In the genomic region with DNA sequence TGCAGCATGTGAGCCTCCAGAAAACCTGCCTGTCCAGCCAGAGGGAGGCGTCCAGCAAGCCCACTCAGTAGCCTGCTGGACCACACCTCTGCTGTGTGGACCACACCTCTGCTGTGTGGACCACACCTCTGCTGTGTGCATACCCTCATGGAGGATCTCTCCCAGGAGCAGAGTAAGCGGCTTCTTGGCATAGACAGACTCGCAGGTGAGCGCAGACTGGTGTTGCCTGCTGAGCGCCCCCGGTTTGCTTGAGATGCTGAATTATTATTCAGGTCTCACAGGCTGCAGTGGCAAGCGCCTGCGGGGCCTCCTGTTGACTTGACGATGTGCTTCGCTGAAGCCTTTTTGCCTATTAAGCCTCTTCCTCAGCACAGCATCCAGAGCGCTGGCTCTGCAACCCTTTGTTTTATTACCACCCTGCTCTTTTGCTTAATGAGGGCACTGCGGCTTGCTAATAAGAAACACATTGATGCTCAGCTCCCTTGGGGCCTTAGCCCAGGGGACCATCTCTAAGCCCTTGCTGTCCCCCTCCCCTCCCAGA, we compare ENCODE assay signal across 10 mouse cellular contexts.
DNase-seq lines count a peak whose midpoint lies in the region; ATAC-seq and TF ChIP-seq lines count a peak whose summit lies in the region.
"Had no signal": no experiment of that assay in that cellular context is flagged by ENCODE, and none has a peak within 500 bp of the region (broad histone marks: within the 10 kb centered on the region; RNA-seq: fewer than 3 reads in every experiment).

No protein-coding gene starts in this region.

- no peak for TF ChIP-seq CTCF in brain, embryonic 14.5 days (IDR thresholded peaks at IDR 0.05; ENCODE audit: borderline replicate concordance, extremely low read depth, insufficient read depth, insufficient read length)

- peak; percentile 86 for DNase-seq in brain, embryonic 14.5 days (ENCODE audit: low read depth)
- DNase-seq in embryonic facial prominence, embryonic 10.5 days (ENCODE audit: low spot score), result peak; percentile 31
- DNase-seq in midbrain, embryonic 14.5 days, result peak; percentile 85
- DNase-seq in thymus, adult 18-20 months, result no peak
- no peak for DNase-seq in left cerebral cortex, adult 9 months (ENCODE audit: low spot score in 2 of 2)
- DNase-seq: kidney, postnatal 36 days; lung, postnatal 10 days; spleen, adult 18-20 months had no signal

- H3K4me2 ChIP-seq in hindbrain, embryonic 12.5 days (replicated peaks), result peak overlapping the region; percentile 27
- peak overlapping the region; percentile 35 for H3K4me2 ChIP-seq in midbrain, embryonic 14.5 days (ENCODE audit: low read length)
- H3K4me2 ChIP-seq in liver, embryonic 12.5 days, result no peak overlapping the region

- H3K4me1 ChIP-seq in embryonic facial prominence, embryonic 10.5 days, result peaks cover 35% of the 10 kb centered on the region
- peaks cover 14% of the 10 kb centered on the region for H3K4me1 ChIP-seq in hindbrain, embryonic 12.5 days
- peaks cover 18% of the 10 kb centered on the region for H3K4me1 ChIP-seq in midbrain, embryonic 14.5 days (ENCODE audit: control insufficient read depth, insufficient read depth, low read length)
- H3K4me1 ChIP-seq in liver, embryonic 12.5 days, result no peaks in the 10 kb centered on the region

- no peaks in the 10 kb centered on the region for H3K36me3 ChIP-seq in embryonic facial prominence, embryonic 10.5 days (replicated peaks)
- H3K36me3 ChIP-seq in hindbrain, embryonic 12.5 days, result no peaks in the 10 kb centered on the region
- H3K36me3 ChIP-seq in midbrain, embryonic 14.5 days (ENCODE audit: control insufficient read depth, insufficient read depth, low read length), result no peaks in the 10 kb centered on the region
- no peaks in the 10 kb centered on the region for H3K36me3 ChIP-seq in liver, embryonic 12.5 days

- TF ChIP-seq POLR2A in brain, embryonic 14.5 days (IDR thresholded peaks at IDR 0.05; ENCODE audit: borderline replicate concordance, extremely low read depth, insufficient read depth, insufficient read length, poor library complexity, severe bottlenecking), result no peak

- peaks cover 10% of the 10 kb centered on the region; the same call in 1 of the 2 replicates for H3K27me3 ChIP-seq in embryonic facial prominence, embryonic 10.5 days (replicated peaks; ENCODE audit: low read depth, poor library complexity, severe bottlenecking)
- H3K27me3 ChIP-seq in hindbrain, embryonic 12.5 days, result no peaks in the 10 kb centered on the region
- no peaks in the 10 kb centered on the region for H3K27me3 ChIP-seq in midbrain, embryonic 14.5 days (ENCODE audit: control insufficient read depth, insufficient read depth, low read length)
- no peaks in the 10 kb centered on the region for H3K27me3 ChIP-seq in liver, embryonic 12.5 days (replicated peaks)

- ATAC-seq in hindbrain, embryonic 12.5 days (ENCODE audit: low FRiP score), result peak; percentile 73
- ATAC-seq in midbrain, embryonic 14.5 days (ENCODE audit: low FRiP score, low TSS enrichment), result peak; percentile 75
- ATAC-seq in liver, embryonic 12.5 days, result no peak

- 10% methylated on average over 12 of the region's 12 CpGs for WGBS in embryonic facial prominence, embryonic 10.5 days
- WGBS in hindbrain, embryonic 12.5 days, result 12% methylated on average over 12 of the region's 12 CpGs
- WGBS in midbrain, embryonic 14.5 days, result 3% methylated on average over 12 of the region's 12 CpGs
- WGBS in liver, embryonic 12.5 days (ENCODE audit: insufficient replicate concordance), result 36% methylated on average over 12 of the region's 12 CpGs

- peak overlapping the region; percentile 18; the same call in 1 of the 2 replicates for H3K9ac ChIP-seq in hindbrain, embryonic 12.5 days
- H3K9ac ChIP-seq in midbrain, embryonic 14.5 days (replicated peaks; ENCODE audit: low read length), result no peak overlapping the region; the same call in 1 of the 2 replicates
- no peak overlapping the region for H3K9ac ChIP-seq in liver, embryonic 12.5 days

- H3K9me3 ChIP-seq in embryonic facial prominence, embryonic 10.5 days, result no peaks in the 10 kb centered on the region
- no peaks in the 10 kb centered on the region for H3K9me3 ChIP-seq in hindbrain, embryonic 12.5 days (replicated peaks)
- no peaks in the 10 kb centered on the region for H3K9me3 ChIP-seq in midbrain, embryonic 14.5 days (ENCODE audit: control insufficient read depth, low read length)
- no peaks in the 10 kb centered on the region for H3K9me3 ChIP-seq in liver, embryonic 12.5 days (replicated peaks)

- peak overlapping the region; percentile 54 for H3K27ac ChIP-seq in embryonic facial prominence, embryonic 10.5 days (replicated peaks)
- H3K27ac ChIP-seq in hindbrain, embryonic 12.5 days, result peak overlapping the region; percentile 64
- peak overlapping the region; percentile 87 for H3K27ac ChIP-seq in midbrain, embryonic 14.5 days (replicated peaks; ENCODE audit: low read depth, low read length)
- H3K27ac ChIP-seq in liver, embryonic 12.5 days, result no peak overlapping the region

- no peak overlapping the region for H3K4me3 ChIP-seq in embryonic facial prominence, embryonic 10.5 days
- no peak overlapping the region for H3K4me3 ChIP-seq in hindbrain, embryonic 12.5 days
- no peak overlapping the region for H3K4me3 ChIP-seq in midbrain, embryonic 14.5 days (replicated peaks; ENCODE audit: low read depth, low read length)
- no peak overlapping the region for H3K4me3 ChIP-seq in liver, embryonic 12.5 days

Comparison
In these comparisons a context has a peak if more than half of its experiments do, and no peak if none do; other contexts are left out.
1. DNase-seq: peak in brain, embryonic 14.5 days (single experiment), embryonic facial prominence, embryonic 10.5 days (single experiment) and midbrain, embryonic 14.5 days (single experiment); none in thymus, adult 18-20 months (0 of 2) and left cerebral cortex, adult 9 months (0 of 2).